Comparison of ENCODE assay signal across 29 mouse cellular contexts in the genomic region with DNA sequence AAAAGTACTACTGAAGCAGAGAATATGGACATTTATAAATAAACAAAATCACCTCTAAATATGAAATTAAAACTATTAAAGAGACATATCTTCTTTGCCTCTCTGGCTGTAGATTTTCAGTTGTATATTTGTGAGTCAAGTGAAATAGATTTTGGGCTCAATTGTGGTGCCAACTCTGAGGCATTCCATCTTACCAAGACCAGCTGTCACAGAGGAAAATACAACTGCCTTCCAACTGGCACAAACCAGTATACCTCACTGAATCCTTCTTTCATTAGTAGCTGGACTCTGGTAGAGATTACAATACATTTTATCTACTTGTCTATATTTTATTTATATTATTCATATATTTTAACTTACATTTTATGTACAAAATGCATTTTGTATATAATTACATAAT.
DNase-seq lines count a peak whose midpoint lies in the region; ATAC-seq and TF ChIP-seq lines count a peak whose summit lies in the region.
"Had no signal": no experiment of that assay in that cellular context is flagged by ENCODE, and none has a peak within 500 bp of the region (broad histone marks: within the 10 kb centered on the region; RNA-seq: fewer than 3 reads in every experiment).

No protein-coding gene starts in this region.

- H3K9me3 ChIP-seq in forebrain, embryonic 14.5 days (replicated peaks; ENCODE audit: control insufficient read depth, low read length), result no peaks in the 10 kb centered on the region
- no peaks in the 10 kb centered on the region for H3K9me3 ChIP-seq in forebrain, embryonic 10.5 days
- H3K9me3 ChIP-seq in embryonic facial prominence, embryonic 10.5 days, result no peaks in the 10 kb centered on the region
- H3K9me3 ChIP-seq: embryonic facial prominence, embryonic 13.5 days; forebrain, embryonic 13.5 days; G1E; heart, embryonic 10.5 days; heart, embryonic 13.5 days had no signal

- TF ChIP-seq POLR2A in brain, embryonic 14.5 days (IDR thresholded peaks at IDR 0.05; ENCODE audit: borderline replicate concordance, extremely low read depth, insufficient read depth, insufficient read length, poor library complexity, severe bottlenecking), result no peak

- no peaks in the 10 kb centered on the region for H3K36me3 ChIP-seq in forebrain, embryonic 14.5 days (ENCODE audit: control insufficient read depth, insufficient read depth, low read length)
- no peaks in the 10 kb centered on the region for H3K36me3 ChIP-seq in forebrain, embryonic 10.5 days (replicated peaks)
- no peaks in the 10 kb centered on the region for H3K36me3 ChIP-seq in embryonic facial prominence, embryonic 10.5 days (replicated peaks)
- H3K36me3 ChIP-seq: embryonic facial prominence, embryonic 13.5 days; G1E; heart, embryonic 10.5 days; heart, embryonic 13.5 days had no signal

- ATAC-seq in forebrain, embryonic 14.5 days, result no peak
- ATAC-seq: forebrain, embryonic 13.5 days; hindbrain, postnatal 0 days; inflammation-experienced regulatory T-cells, adult 6 months; Patski had no signal

- no peak overlapping the region for H3K4me3 ChIP-seq in forebrain, embryonic 14.5 days (ENCODE audit: low read depth, low read length)
- H3K4me3 ChIP-seq in forebrain, embryonic 10.5 days, result no peak overlapping the region
- H3K4me3 ChIP-seq in embryonic facial prominence, embryonic 10.5 days, result no peak overlapping the region
- H3K4me3 ChIP-seq: embryonic facial prominence, embryonic 13.5 days; erythroblast, embryonic 14.5 days; forebrain, embryonic 13.5 days; heart, adult 2 months; heart, embryonic 10.5 days; heart, embryonic 13.5 days had no signal

- no peak overlapping the region for H3K9ac ChIP-seq in forebrain, embryonic 14.5 days (ENCODE audit: low read length)
- H3K9ac ChIP-seq: embryonic facial prominence, embryonic 13.5 days; forebrain, embryonic 13.5 days; heart, embryonic 13.5 days; hindbrain, embryonic 14.5 days had no signal

- no peak overlapping the region for H3K4me2 ChIP-seq in forebrain, embryonic 14.5 days (ENCODE audit: low read length)
- H3K4me2 ChIP-seq: embryonic facial prominence, embryonic 13.5 days; forebrain, embryonic 13.5 days; heart, embryonic 13.5 days; hindbrain, embryonic 14.5 days had no signal

- no peak for TF ChIP-seq CTCF in brain, embryonic 14.5 days (IDR thresholded peaks at IDR 0.05; ENCODE audit: borderline replicate concordance, extremely low read depth, insufficient read depth, insufficient read length)

- no peaks in the 10 kb centered on the region for H3K4me1 ChIP-seq in forebrain, embryonic 14.5 days (ENCODE audit: control insufficient read depth, insufficient read depth, low read length)
- H3K4me1 ChIP-seq in forebrain, embryonic 10.5 days, result no peaks in the 10 kb centered on the region
- H3K4me1 ChIP-seq in embryonic facial prominence, embryonic 10.5 days, result no peaks in the 10 kb centered on the region
- H3K4me1 ChIP-seq: embryonic facial prominence, embryonic 13.5 days; heart, embryonic 10.5 days; heart, embryonic 13.5 days had no signal

- no peaks in the 10 kb centered on the region for H3K27me3 ChIP-seq in forebrain, embryonic 14.5 days (replicated peaks; ENCODE audit: control insufficient read depth, insufficient read depth, low read length)
- no peaks in the 10 kb centered on the region for H3K27me3 ChIP-seq in forebrain, embryonic 10.5 days (ENCODE audit: poor library complexity, severe bottlenecking)
- H3K27me3 ChIP-seq in embryonic facial prominence, embryonic 10.5 days (replicated peaks; ENCODE audit: low read depth, poor library complexity, severe bottlenecking), result no peaks in the 10 kb centered on the region
- H3K27me3 ChIP-seq: CH12.LX; embryonic facial prominence, embryonic 13.5 days; forebrain, embryonic 13.5 days; heart, embryonic 13.5 days; Patski had no signal

- H3K27ac ChIP-seq in forebrain, embryonic 14.5 days (ENCODE audit: low read depth, low read length), result no peak overlapping the region
- no peak overlapping the region for H3K27ac ChIP-seq in forebrain, embryonic 10.5 days
- no peak overlapping the region for H3K27ac ChIP-seq in embryonic facial prominence, embryonic 10.5 days (replicated peaks)
- H3K27ac ChIP-seq: embryonic facial prominence, embryonic 13.5 days; forebrain, embryonic 13.5 days; heart, adult 2 months; heart, embryonic 10.5 days; heart, embryonic 13.5 days; hindbrain, embryonic 14.5 days; hindbrain, postnatal 0 days had no signal

- peak; percentile 23 for DNase-seq in forebrain, embryonic 14.5 days (ENCODE audit: low spot score)
- DNase-seq in forebrain, embryonic 10.5 days (ENCODE audit: extremely low spot score, low spot score), result no peak
- DNase-seq in layer of hippocampus, adult 18-20 months (ENCODE audit: low spot score in 2 of 2), result peak; percentile 23 to 61
- DNase-seq in layer of hippocampus, postnatal 36 days, result no peak
- DNase-seq in brain, embryonic 14.5 days (ENCODE audit: low read depth), result peak; percentile 38
- DNase-seq in layer of hippocampus, adult 9-11 months, result peak; percentile 47
- DNase-seq in embryonic facial prominence, embryonic 10.5 days (ENCODE audit: low spot score), result no peak
- DNase-seq: adrenal gland, postnatal 10 days; adrenal gland, postnatal 36 days; B cell, adult 2 months; cerebellum, adult 11-12 months; cerebellum, adult 8-10 months; cerebellum, postnatal 14 days; gastrocnemius, postnatal 10 days; gastrocnemius, postnatal 36 days; heart, adult 2 months; heart, postnatal 14 days; heart, postnatal 4 days had no signal

Comparison
In these comparisons a context has a peak if more than half of its experiments do, and no peak if none do; other contexts are left out.
1. DNase-seq: peak in forebrain, embryonic 14.5 days (single experiment), layer of hippocampus, adult 18-20 months (2 of 2), brain, embryonic 14.5 days (single experiment) and layer of hippocampus, adult 9-11 months (single experiment); none in forebrain, embryonic 10.5 days (single experiment), layer of hippocampus, postnatal 36 days (0 of 2) and embryonic facial prominence, embryonic 10.5 days (single experiment).